Mouse (Mus musculus): ENCODE results near the gene Olfr775. TPM values are rescaled to one million over a fixed set of nuclear protein-coding genes. Genes with fewer than 3 reads are reported as not detected.

Olfr775 gene
- total RNA-seq (2021) = not detected

- intact Hi-C loops (cut with DNase I) = no loop called here
- no peak for DNase-seq
Measured at GRCm38 (mm10) chr10:129248112-129248511, at the start of gene Olfr775. Gene Olfr775 (plus strand): TSS chr10:129248412.

- intact Hi-C loops (cut with DNase I) = no loop called here
- DNase-seq = no peak
Measured at GRCm38 (mm10) chr10:129230737-129231136, 17.5 kb upstream of the Olfr775 start.

DNA sequence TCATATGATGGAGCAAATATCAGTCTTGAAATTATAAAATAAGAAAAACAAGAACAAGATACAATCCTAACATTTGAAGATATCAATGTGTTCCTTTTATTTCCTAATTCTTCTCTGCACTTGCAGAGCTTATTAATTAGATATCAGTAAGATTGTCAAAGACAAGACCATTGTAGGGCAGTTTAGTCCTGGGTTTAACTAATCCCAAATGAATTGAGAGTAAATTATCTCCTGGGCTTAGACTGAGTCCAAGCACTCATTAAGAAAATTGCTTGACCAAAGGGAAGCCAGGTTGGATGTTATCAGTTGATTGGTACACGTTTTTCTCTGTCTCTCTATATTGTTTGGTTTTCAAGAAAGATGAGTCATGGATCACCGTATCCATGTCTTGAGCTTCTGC, 12.3 kb upstream of the Olfr775 start, which contains the start of gene Olfr774:
Olfr774 (plus strand) TSS at position 301 of the 400 bp plus-strand sequence.
- DNase-seq = no peak
- intact Hi-C loops (cut with DNase I) = no loop called here

DNA sequence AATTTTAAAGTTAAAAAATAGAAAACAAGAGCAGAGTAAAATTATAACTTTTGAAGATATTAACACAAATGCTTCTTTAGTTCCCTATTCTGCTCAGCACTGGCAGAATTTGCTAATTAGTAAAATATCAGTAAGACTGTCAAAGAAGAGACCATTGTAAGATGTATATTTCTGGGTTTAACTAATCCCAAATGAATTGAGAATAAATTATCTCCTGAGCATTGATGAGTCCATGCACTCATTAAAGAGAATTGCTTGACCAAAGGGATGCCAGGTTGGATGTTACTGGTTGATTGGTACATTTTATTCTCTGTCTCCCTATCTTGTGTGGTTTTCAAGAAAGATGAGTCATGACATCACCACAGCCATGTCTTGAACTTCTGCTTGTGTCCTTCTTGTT, 10.6 kb downstream of the Olfr775 start, which contains the start of gene Olfr776:
Olfr776 (plus strand) TSS at position 301 of the 400 bp plus-strand sequence.
- intact Hi-C loops (cut with DNase I) = no loop called here
- DNase-seq = no peak

DNA sequence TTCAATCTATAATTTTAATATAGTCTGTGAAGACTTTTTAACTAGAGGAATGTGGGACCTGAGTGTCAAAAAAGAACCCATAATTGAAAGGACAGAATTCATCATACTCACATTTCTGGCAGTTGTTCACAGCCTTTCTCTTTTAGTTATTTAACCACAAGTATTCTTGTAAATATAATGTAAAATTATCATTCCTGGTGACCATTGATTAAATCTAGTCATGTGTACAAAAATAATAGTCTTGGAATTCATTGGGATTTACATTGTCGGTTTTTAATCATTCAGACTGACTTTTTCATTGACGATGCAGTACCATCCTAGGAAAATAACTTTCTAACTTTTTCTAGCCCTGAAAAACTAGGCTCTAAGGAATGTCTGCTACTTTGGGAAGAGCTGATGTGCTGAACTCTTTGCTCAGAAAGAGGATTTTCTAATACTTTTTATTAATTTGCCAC, 22.9 kb downstream of the Olfr775 start, which contains the start of gene Olfr777:
Olfr777 (minus strand) TSS at position 405 of the 455 bp plus-strand sequence.
- no peak for DNase-seq
- intact Hi-C loops (cut with DNase I) = no loop called here

Other genes starting within 250 kb of the Olfr775 start
- gene Olfr763, start 237.6 kb upstream of the Olfr775 start, total RNA-seq (2021) = not detected
- not detected for gene Olfr764-ps1, start 208.5 kb upstream of the Olfr775 start, total RNA-seq (2021)
- gene Olfr765, start 198.4 kb upstream of the Olfr775 start, total RNA-seq (2021) = not detected
- gene Olfr766-ps1, start 179.4 kb upstream of the Olfr775 start, total RNA-seq (2021) = not detected
- gene Olfr767, start 165.5 kb upstream of the Olfr775 start, total RNA-seq (2021) = under 1 TPM in 1 of 2 experiments, not detected in 1; 0.14 TPM
- gene Olfr768, start 149.0 kb upstream of the Olfr775 start, total RNA-seq (2021) = not detected
- gene Olfr769, start 130.6 kb upstream of the Olfr775 start, total RNA-seq (2021) = not detected
- not detected for gene Olfr770, start 109.4 kb upstream of the Olfr775 start, total RNA-seq (2021)
- gene Olfr771, start 83.7 kb upstream of the Olfr775 start, total RNA-seq (2021) = not detected
- not detected for gene Olfr772, start 70.5 kb upstream of the Olfr775 start, total RNA-seq (2021)
- gene Olfr773, start 61.0 kb upstream of the Olfr775 start, total RNA-seq (2021) = not detected
- gene Olfr774, start 12.2 kb upstream of the Olfr775 start, total RNA-seq (2021) = not detected
- gene Olfr776, start 10.7 kb downstream of the Olfr775 start, total RNA-seq (2021) = not detected
- not detected for gene Olfr777, start 23.1 kb downstream of the Olfr775 start, total RNA-seq (2021)
- gene Olfr780, start 69.7 kb downstream of the Olfr775 start, total RNA-seq (2021) = not detected
- gene Olfr781, start 80.4 kb downstream of the Olfr775 start, total RNA-seq (2021) = not detected
- not detected for gene Olfr782, start 100.4 kb downstream of the Olfr775 start, total RNA-seq (2021)
- gene Olfr784, start 135.7 kb downstream of the Olfr775 start, total RNA-seq (2021) = under 1 TPM; 0.26 to 0.32 TPM
- not detected for gene Olfr785, start 157.0 kb downstream of the Olfr775 start, total RNA-seq (2021)
- gene Olfr786, start 178.9 kb downstream of the Olfr775 start, total RNA-seq (2021) = not detected
- not detected for gene Olfr787, start 213.4 kb downstream of the Olfr775 start, total RNA-seq (2021)
- not detected for gene Olfr788, start 222.6 kb downstream of the Olfr775 start, total RNA-seq (2021)
- gene Olfr789, start 236.3 kb downstream of the Olfr775 start, total RNA-seq (2021) = not detected